Mouse (Mus musculus) liver, adult 2 months (tissue): ENCODE data around the gene Pnpla6. TPM values are rescaled to one million over a fixed set of nuclear protein-coding genes. Genes with fewer than 3 reads are reported as not detected.

Source experiments
- DNase-seq: peaks from one replicate; pipeline ENCODE4 v3.0.0-alpha.2; 2011; ENCODE audit warnings: low read depth, low spot score; ENCODE audit errors: extremely low read depth
- H3K27ac ChIP-seq: fragments of 200-500 bp; replicated peaks from 2 replicates; pipeline ENCODE4 v1.5.1; 2012; ENCODE audit warnings: low read depth, mild to moderate bottlenecking, control low read depth, inconsistent platforms, low read length; ENCODE audit not compliant: insufficient read depth
- H3K27me3 ChIP-seq: fragments of 200-500 bp; 2 replicates; pipeline ENCODE4 v1.6.1; 2012; ENCODE audit warnings: mild to moderate bottlenecking, moderate library complexity, low read length, inconsistent platforms; ENCODE audit not compliant: control insufficient read depth, insufficient read depth
- H3K36me3 ChIP-seq: fragments of 200-500 bp; 2 replicates; pipeline ENCODE4 v1.6.1; 2012; ENCODE audit warnings: low read length, inconsistent platforms; ENCODE audit not compliant: control insufficient read depth, insufficient read depth
- H3K4me1 ChIP-seq: fragments of 200-500 bp; 2 replicates; pipeline ENCODE4 v1.6.1; 2011; ENCODE audit warnings: low read length; ENCODE audit not compliant: control insufficient read depth, insufficient read depth
- H3K4me3 ChIP-seq: fragments of 200-500 bp; 2 replicates; pipeline ENCODE4 v1.5.1; 2011; ENCODE audit warnings: low read depth, mild to moderate bottlenecking, control low read depth, low read length, moderate library complexity; ENCODE audit not compliant: insufficient read depth
- H3K79me2 ChIP-seq: fragments of 200-500 bp; 2 replicates; pipeline ENCODE4 v1.6.1; 2012; ENCODE audit warnings: inconsistent platforms, mild to moderate bottlenecking, low read length, moderate library complexity; ENCODE audit not compliant: control insufficient read depth, insufficient read depth
- H3K9ac ChIP-seq: fragments of 200-500 bp; 2 replicates; pipeline ENCODE4 v1.6.1; 2012; ENCODE audit warnings: low read depth, mild to moderate bottlenecking, control low read depth, inconsistent platforms, low read length
- CTCF ChIP-seq: fragments of 200-500 bp; IDR thresholded peaks from 2 replicates; pipeline ENCODE4 v1.5.1; 2011; ENCODE audit warnings: low read depth, low read length, control low read depth
- POLR2A ChIP-seq: fragments of 200-500 bp; IDR thresholded peaks from 2 replicates; pipeline ENCODE4 v1.6.1; 2011; ENCODE audit warnings: low read length, control low read depth; ENCODE audit not compliant: insufficient read depth; ENCODE audit errors: extremely low read depth
- WGBS: fragments of 180-500 bp; shearing (Covaris S2); methylation state at CpG from one replicate; pipeline ENCODE4 v1.1.7; 2018; 5-methylcytosine and 5-hydroxymethylcytosine counted together
- polyA plus RNA-seq: library from polyadenylated mRNA; depleted of rRNA; stranded (reverse); fragments of >200 nt; gene quantifications from 2 replicates; pipeline ENCODE4 v1.2.3, GENCODE M21; 2012
- total RNA-seq: library from RNA; depleted of rRNA; stranded (reverse); fragments of >200 nt; gene quantifications from 2 replicates; pipeline ENCODE4 v1.2.3, GENCODE M21; 2014

The Pnpla6 gene
- total and polyA plus RNA-seq, 2 experiments, result 15.9 to 36.5 TPM

DNA sequence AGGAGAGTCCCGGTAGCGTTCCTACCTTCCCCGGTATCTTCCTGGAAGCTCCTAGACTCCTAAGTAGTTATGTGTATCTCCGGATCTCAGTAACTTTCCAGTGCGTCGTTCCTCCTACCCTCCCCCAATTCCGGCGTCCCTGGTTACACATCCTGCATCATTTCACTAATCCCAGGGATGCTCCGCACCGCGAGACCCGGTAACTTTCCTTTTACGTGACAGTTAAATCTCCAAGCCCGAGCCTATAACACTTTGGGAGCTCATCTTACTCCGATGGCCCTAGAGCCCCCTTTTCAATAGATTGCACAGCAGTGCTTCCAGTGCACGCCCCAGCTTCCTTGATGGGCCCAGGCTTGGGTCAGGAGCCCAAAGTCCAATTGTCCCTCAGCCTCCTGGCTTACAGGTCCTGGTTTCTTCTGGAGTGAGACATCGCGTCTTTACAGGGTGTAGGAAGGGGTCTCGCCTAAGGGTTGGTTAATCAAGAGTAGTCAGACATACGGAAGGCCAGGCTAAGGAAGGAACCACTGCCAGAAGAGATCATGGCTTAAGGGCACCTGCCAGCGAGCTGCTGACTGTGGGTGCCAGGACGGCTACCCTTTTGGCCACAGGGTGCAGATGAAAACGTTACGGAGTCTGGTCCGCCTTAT lies 710 bp downstream of the Pnpla6 start:
- H3K79me2 ChIP-seq, result no peaks in the 10 kb centered on the region
- TF ChIP-seq CTCF (no peak), POLR2A (no peak)
- H3K27me3 ChIP-seq, result no peaks in the 10 kb centered on the region
- H3K36me3 ChIP-seq, result peaks cover 3% of the 10 kb centered on the region; the same call in 1 of the 2 replicates
- H3K27ac ChIP-seq, result peak overlapping the region; percentile 69
- DNase-seq, result peak; percentile 74
- WGBS, result under 1% methylated on average over 25 of the region's 25 CpGs
- H3K4me1 ChIP-seq, result peaks cover 6% of the 10 kb centered on the region
- H3K9ac ChIP-seq, result peak overlapping the region; percentile 69
- H3K4me3 ChIP-seq, result peak overlapping the region; percentile 50

DNA sequence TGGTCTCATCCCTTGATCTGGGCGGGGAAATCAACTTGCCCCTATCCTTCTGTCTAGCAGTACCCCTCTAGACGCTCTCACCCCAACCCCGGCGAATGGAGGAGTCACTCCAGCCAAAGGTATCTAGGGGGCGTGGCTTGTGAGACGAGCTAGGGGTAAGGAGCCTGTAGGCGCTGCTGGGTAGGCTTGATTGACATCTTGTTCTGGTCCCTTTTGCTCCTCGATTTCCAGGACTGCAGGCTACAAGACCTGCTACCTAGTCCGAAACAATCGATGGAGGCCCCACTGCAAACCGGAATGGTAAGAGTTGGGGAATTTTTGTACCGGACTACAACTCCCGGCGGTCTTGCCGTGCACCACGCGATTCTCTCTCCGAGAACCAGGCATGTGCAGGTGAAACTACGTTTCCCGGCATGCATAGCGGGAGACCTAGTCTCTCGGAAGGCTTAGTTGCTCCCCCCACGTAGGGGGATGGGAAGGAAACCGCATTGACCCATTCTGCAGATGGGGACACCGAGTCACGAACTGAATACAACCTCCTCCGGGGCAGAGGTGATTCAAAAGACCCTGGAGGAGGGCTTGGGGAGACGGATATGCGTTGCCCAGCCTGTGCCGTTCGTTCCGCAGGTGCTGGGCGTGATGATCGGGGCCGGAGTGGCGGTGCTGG lies 1.4 kb downstream of the Pnpla6 start:
- Histone ChIP-seq H3K4me3 (peak overlapping the region; percentile 71), H3K9ac (peak overlapping the region; percentile 69), H3K4me1 (peaks cover 6% of the 10 kb centered on the region), H3K79me2 (no peaks in the 10 kb centered on the region), H3K36me3 (peaks cover 3% of the 10 kb centered on the region; the same call in 1 of the 2 replicates), H3K27ac (peak overlapping the region; percentile 69), H3K27me3 (no peaks in the 10 kb centered on the region)
- WGBS, result 1% methylated on average over 36 of the region's 36 CpGs
- peak; percentile 87 for DNase-seq
- TF ChIP-seq POLR2A, result peak; percentile 49; the same call in 1 of the 2 replicates
- 0 out of 2 replicates have a peak, but pooled peaks have one; percentile 0 for TF ChIP-seq CTCF

DNA sequence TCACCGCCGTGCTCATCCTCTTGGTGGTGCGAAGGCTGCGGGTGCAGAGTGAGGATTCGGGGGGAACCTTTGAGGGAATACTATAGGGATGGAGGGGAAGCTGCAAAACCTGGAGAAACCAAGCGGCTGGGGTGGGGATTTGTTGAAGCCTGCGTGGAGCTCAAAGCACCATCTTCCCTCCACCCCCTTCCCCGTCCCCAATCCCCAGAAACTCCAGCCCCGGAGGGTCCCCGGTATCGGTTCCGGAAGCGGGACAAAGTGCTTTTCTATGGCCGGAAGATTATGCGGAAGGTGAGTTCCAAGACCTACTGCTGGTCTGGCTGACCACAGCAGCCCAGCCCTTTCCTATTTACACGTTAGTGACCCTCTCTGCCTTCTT lies 1.9 kb downstream of the Pnpla6 start:
- H3K4me1 ChIP-seq, result peaks cover 6% of the 10 kb centered on the region
- 0 out of 2 replicates have a peak, but pooled peaks have one; percentile 8 for TF ChIP-seq POLR2A
- TF ChIP-seq CTCF, result no peak
- peaks cover 4% of the 10 kb centered on the region; the same call in 1 of the 2 replicates for H3K36me3 ChIP-seq
- H3K9ac ChIP-seq, result peak overlapping the region; percentile 60
- peak overlapping the region; percentile 71 for H3K4me3 ChIP-seq
- no peaks in the 10 kb centered on the region for H3K27me3 ChIP-seq
- H3K27ac ChIP-seq, result peak overlapping the region; percentile 14
- no peak for DNase-seq
- H3K79me2 ChIP-seq, result no peaks in the 10 kb centered on the region
- WGBS, result 25% methylated on average over 16 of the region's 16 CpGs

DNA sequence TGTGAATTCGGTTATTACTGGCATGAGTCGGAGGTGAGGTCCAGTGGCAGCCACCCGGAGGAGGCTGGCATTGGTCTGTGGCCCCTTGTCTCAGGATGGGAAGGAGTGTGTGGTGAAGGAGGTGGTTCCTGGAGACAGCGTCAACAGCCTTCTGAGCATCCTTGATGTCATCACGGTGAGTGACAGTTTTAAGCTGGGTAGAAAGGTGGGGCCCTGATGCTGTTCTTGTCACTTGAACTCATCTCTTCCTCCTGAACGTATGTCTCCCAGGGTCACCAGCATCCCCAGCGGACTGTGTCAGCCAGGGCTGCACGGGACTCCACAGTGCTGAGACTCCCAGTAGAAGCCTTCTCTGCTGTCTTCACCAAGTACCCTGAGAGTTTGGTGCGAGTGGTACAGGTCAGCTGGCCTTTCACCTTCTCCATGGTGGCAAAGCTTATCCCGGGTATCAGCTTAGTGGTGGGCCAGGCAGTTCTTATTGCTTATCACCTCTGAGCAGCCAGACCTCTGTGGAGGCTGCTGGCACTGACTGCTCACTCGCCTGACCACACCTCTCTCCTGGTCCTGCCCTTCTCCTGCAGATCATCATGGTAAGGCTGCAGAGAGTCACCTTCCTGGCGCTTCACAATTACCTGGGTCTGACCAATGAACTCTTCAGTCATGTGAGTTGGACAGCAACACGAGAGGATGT lies 7.0 kb downstream of the Pnpla6 start:
- H3K36me3 ChIP-seq, result peaks cover 31% of the 10 kb centered on the region
- H3K9ac ChIP-seq, result no peak overlapping the region
- no peak for DNase-seq
- H3K27me3 ChIP-seq, result no peaks in the 10 kb centered on the region
- H3K4me1 ChIP-seq, result no peaks in the 10 kb centered on the region
- H3K27ac ChIP-seq, result no peak overlapping the region
- TF ChIP-seq POLR2A (no peak), CTCF (no peak)
- no peaks in the 10 kb centered on the region for H3K79me2 ChIP-seq
- H3K4me3 ChIP-seq, result no peak overlapping the region
- 94% methylated on average over 13 of the region's 13 CpGs for WGBS

DNA sequence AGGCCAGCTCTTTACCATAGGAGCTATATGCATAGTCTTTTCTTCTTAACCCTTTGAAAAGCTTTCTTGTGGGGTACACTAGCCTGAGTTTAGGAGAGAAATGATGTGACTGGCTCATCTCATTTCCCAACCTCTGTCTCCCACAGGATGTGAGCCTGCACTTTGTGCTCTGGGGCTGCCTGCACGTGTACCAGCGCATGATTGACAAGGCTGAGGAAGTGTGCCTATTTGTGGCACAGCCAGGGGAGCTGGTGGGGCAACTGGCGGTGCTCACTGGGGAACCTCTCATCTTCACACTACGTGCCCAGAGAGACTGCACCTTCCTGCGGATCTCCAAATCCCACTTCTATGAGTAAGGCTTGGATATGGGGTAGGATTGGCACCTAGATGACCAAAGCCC lies 15.6 kb downstream of the Pnpla6 start:
- DNase-seq, result no peak
- H3K79me2 ChIP-seq, result no peaks in the 10 kb centered on the region
- no peak overlapping the region for H3K27ac ChIP-seq
- H3K4me1 ChIP-seq, result no peaks in the 10 kb centered on the region
- 92% methylated on average over 5 of the region's 5 CpGs for whole genome bisulfite sequencing
- H3K4me3 ChIP-seq, result no peak overlapping the region
- no peaks in the 10 kb centered on the region for H3K27me3 ChIP-seq
- H3K9ac ChIP-seq, result no peak overlapping the region
- H3K36me3 ChIP-seq, result peaks cover 32% of the 10 kb centered on the region
- TF ChIP-seq CTCF (no peak), POLR2A (no peak)
